Mouse (Mus musculus) heart, embryonic 11.5 days (tissue): ENCODE results near the gene Mboat7. TPM values are rescaled to one million over a fixed set of nuclear protein-coding genes. Genes with fewer than 3 reads are reported as not detected.
"Not testable (repeated sequence)": the region's sequence is repeated elsewhere in the genome, so short reads cannot be mapped to it uniquely, and the experiment has no call there.

Source experiments
- ATAC-seq: fragments of 200-750 bp; cut with Nextera tagmentation; replicated peaks from 2 replicates; pipeline ENCODE4 v1.8.0; 2017; ENCODE audit warnings: moderate library complexity; ENCODE audit not compliant: insufficient number of reproducible peaks, low FRiP score, low TSS enrichment
- H3K27ac ChIP-seq: fragments of 300-500 bp; sonication (generic); 2 replicates; pipeline ENCODE4 v1.5.1; 2014; ENCODE audit warnings: mild to moderate bottlenecking, low read depth, low read length
- H3K27me3 ChIP-seq: fragments of 300-500 bp; sonication (generic); 2 replicates; pipeline ENCODE4 v1.6.1; 2014; ENCODE audit warnings: mild to moderate bottlenecking, low read length, mixed read lengths; ENCODE audit not compliant: control insufficient read depth, insufficient read depth
- H3K36me3 ChIP-seq: fragments of 300-500 bp; sonication (generic); 2 replicates; pipeline ENCODE4 v1.6.1; 2014; ENCODE audit warnings: mild to moderate bottlenecking, low read length, moderate library complexity, mixed read lengths; ENCODE audit not compliant: control insufficient read depth, insufficient read depth
- H3K4me1 ChIP-seq: fragments of 300-500 bp; sonication (generic); 2 replicates; pipeline ENCODE4 v1.6.1; 2014; ENCODE audit warnings: low read length; ENCODE audit not compliant: control insufficient read depth, insufficient read depth
- H3K4me2 ChIP-seq: fragments of 300-500 bp; sonication (generic); 2 replicates; pipeline ENCODE4 v1.6.1; 2014; ENCODE audit warnings: mild to moderate bottlenecking, moderate library complexity
- H3K4me3 ChIP-seq: fragments of 300-500 bp; sonication (generic); 2 replicates; pipeline ENCODE4 v1.5.1; 2014; ENCODE audit warnings: low read depth, low read length
- H3K9ac ChIP-seq: fragments of 300-500 bp; sonication (generic); 2 replicates; pipeline ENCODE4 v1.6.1; 2014; ENCODE audit warnings: mild to moderate bottlenecking, low read depth, low read length, moderate library complexity
- H3K9me3 ChIP-seq: fragments of 300-500 bp; sonication (generic); replicated peaks from 2 replicates; pipeline ENCODE4 v1.6.1; 2016; ENCODE audit warnings: low read length; ENCODE audit not compliant: control insufficient read depth
- WGBS: fragments of 180-500 bp; shearing (Covaris S2); extraction: QIAGEN DNeasy Blood & Tissue Kit; methylation state at CpG from one replicate; pipeline ENCODE4 v1.1.7; 2014; ENCODE audit not compliant: insufficient replicate concordance; 5-methylcytosine and 5-hydroxymethylcytosine counted together
- polyA plus RNA-seq: library from polyadenylated mRNA; unstranded; fragments of >200 nt; fragmentation: Nextera tagmentation; extraction: Ambion mirVana; gene quantifications from 2 replicates; pipeline ENCODE4 v1.2.1, GENCODE M21; 2014

Mboat7 gene
- 23.9 and 30.2 TPM in 2 replicates for polyA plus RNA-seq

DNA sequence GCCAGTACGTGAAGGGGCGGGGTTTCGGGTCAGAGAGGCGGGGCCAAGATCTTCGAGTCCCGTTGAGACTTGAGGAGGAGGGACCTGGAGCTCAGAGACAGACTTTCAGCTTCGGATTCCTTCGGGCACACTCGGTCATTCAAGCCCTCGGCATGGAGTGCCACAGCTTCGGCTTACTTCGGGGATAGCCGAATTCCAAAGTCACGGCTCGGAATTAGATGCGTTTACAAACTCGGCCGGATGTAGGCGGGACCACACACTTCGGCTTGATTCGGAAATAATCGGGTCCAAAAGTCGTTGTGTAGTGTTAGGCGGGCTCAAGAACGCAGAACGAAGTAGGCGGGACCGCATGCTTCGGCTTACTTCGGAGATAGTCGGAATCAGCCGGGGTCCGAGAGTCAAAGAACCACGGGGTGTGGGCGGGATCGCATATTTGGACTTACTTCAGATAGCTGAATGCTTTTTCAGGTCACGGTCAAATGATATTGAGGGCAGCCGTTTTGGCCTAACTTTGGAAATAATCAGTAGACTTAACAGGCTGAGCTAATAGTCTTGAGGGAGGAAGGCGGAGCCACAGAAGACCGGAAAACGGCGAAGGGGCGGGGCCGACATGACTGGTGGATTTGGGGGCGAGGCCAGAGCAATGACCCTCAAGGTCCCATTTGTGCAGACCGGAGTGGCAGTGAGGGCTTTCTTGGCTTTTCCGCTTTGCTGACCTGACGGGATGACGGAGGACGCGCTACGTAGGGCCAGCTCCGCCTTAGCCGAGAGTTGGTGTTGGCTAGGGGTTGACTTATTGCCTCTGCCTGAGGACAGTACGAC is at the start of gene Mboat7:
Gene Mboat7 (minus strand): TSS at position 537 of the 822 bp plus-strand sequence.
- H3K9me3 ChIP-seq: no peaks in the 10 kb centered on the region
- ATAC-seq: peak; percentile 85
- H3K4me1 ChIP-seq: peaks cover 12% of the 10 kb centered on the region
- peaks cover 3% of the 10 kb centered on the region for H3K36me3 ChIP-seq
- no peaks in the 10 kb centered on the region for H3K27me3 ChIP-seq
- WGBS: under 1% methylated on average over 55 of the region's 55 CpGs
- H3K27ac ChIP-seq: peak within 1 kb of the TSS; percentile 97
- H3K9ac ChIP-seq: peak within 1 kb of the TSS; percentile 85
- H3K4me2 ChIP-seq: peak within 1 kb of the TSS; percentile 96
- peak within 1 kb of the TSS; percentile 78 for H3K4me3 ChIP-seq

DNA sequence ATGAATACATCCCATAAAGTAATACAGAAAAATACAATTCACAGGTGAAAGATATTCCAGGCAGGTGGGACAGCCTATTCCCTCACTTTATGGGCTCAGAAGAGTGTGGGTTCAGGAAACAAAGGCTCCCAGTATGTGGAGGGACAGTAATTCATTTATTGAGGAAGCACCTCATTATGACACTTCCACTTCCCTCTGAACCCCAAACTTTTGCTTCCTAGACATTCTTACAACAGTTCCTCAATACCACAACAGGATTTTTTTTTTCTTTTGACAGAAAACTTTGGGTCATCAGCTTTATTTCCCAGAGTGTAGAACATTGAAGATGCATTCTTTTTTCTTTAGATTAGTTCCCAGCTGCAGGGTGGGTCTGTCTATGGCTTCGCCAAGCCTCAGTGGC is 39.4 kb upstream of the Mboat7 start:
- not testable (repeated sequence) for H3K36me3 ChIP-seq, H3K9ac ChIP-seq, H3K27me3 ChIP-seq, ATAC-seq, H3K9me3 ChIP-seq, H3K4me1 ChIP-seq, H3K4me3 ChIP-seq, H3K4me2 ChIP-seq, H3K27ac ChIP-seq
- no CpG with 5 or more reads among the region's 1 CpGs for WGBS

DNA sequence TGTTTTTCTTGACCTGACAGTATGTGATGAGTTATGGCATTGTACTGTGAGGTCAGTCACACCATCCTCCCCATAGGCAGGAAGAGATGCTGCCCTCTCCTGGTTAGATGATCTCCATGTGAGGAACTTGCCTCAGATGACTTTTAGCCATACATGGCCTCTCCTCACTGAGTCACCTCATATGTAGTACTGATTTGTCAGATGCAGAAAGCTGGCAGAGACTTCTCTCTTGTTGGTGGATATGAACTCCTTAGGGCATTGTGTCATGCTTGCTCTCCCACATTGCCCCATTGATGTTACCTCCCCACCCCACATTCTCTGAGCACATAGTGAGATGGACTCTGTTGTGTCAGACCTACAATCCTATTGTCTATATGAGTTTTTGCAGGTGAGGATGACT is 32.1 kb upstream of the Mboat7 start:
- H3K27me3 ChIP-seq, H3K4me3 ChIP-seq, H3K9ac ChIP-seq, ATAC-seq, H3K4me2 ChIP-seq, H3K4me1 ChIP-seq, H3K9me3 ChIP-seq, H3K36me3 ChIP-seq, H3K27ac ChIP-seq: not testable (repeated sequence)

DNA sequence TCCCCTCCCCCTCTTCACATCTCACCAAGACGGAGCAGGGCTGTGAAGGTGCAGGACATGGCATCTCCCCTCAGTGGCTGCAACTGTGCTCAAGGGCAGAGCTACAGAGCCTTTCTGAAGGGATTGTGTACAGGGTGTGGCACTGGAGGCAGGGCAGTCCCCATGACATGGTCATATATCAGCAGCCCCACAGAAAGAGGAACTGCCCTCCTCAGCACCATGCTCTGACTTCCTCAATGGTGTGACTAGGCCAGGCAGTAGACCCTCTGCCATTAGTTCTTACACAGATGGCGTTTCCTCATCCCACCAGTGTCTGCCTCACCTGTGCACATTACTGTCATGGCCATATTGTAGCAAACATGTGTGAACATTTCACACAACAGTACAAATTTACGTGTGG is 26.9 kb upstream of the Mboat7 start, which contains the start of gene Pirb:
Gene Pirb (minus strand): TSS at position 124 of the 400 bp plus-strand sequence.
- H3K27ac ChIP-seq, H3K4me2 ChIP-seq, H3K4me1 ChIP-seq, H3K9ac ChIP-seq, H3K4me3 ChIP-seq, H3K36me3 ChIP-seq, H3K27me3 ChIP-seq, H3K9me3 ChIP-seq, ATAC-seq: not testable (repeated sequence)
- 0% methylated on average over 1 of the region's 3 CpGs for WGBS

DNA sequence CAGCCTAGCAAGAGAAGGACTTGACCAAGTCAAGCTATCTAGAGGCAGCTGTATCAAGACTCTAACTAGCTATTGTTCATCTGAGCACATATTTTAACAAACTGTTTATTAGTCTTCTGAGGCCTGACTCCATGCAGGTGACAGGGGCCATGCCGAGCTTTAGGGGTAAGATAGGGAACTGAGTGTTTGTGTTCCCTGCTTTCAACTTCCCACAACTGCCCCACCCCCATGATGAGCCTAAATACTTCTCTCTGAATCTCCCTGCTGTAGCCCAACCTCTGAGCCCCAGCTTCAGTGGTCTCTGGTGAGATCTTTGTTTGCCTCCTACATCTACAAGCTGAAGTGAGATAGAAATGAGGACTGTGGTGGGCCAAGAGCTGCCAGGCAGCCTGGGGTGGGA is 21.9 kb upstream of the Mboat7 start:
- Histone ChIP-seq H3K4me3 (no peak overlapping the region), H3K4me1 (no peaks in the 10 kb centered on the region), H3K4me2 (no peak overlapping the region), H3K9me3 (no peaks in the 10 kb centered on the region), H3K9ac (no peak overlapping the region), H3K27ac (no peak overlapping the region), H3K36me3 (no peaks in the 10 kb centered on the region), H3K27me3 (no peaks in the 10 kb centered on the region)
- ATAC-seq: no peak
- WGBS: 30% methylated on average over 1 of the region's 1 CpGs

DNA sequence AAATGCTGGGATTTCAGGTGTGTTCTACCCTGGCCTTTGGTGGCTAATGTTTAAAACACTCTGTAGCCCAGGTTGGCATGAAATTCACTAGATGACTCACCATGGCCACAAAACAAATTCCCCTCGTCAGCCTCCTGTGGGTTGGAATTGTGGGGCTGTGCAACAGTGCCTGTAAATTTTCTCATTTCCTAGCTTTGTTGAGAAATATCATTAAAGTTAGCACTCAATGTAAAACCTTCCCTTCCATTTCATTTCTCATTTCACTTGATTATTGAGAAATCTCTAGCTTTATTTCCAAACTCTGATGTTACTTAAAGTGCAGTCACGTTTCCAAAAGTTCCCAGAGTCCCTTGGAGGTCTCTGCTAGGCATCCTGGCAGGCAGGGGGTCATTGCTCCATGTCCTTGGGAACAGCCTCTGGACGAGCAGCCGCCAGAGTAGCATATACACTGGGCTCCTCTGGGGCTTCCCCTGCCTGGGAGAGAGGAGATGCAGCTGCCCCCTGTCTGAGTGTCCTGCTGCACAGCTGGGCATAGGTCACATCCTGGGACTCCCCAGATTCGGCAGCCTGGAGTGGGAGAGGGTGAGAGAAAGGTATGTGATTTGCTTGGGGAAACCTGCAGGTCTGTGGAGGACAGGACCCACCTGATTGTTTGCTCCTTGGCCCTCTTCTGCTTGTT is 19.1 kb upstream of the Mboat7 start:
- no peaks in the 10 kb centered on the region for H3K9me3 ChIP-seq
- ATAC-seq: no peak
- H3K36me3 ChIP-seq: no peaks in the 10 kb centered on the region
- 45% methylated on average over 5 of the region's 5 CpGs for WGBS
- no peak overlapping the region for H3K4me3 ChIP-seq
- no peak overlapping the region for H3K9ac ChIP-seq
- H3K4me1 ChIP-seq: no peaks in the 10 kb centered on the region
- H3K4me2 ChIP-seq: no peak overlapping the region
- no peak overlapping the region for H3K27ac ChIP-seq
- no peaks in the 10 kb centered on the region for H3K27me3 ChIP-seq

DNA sequence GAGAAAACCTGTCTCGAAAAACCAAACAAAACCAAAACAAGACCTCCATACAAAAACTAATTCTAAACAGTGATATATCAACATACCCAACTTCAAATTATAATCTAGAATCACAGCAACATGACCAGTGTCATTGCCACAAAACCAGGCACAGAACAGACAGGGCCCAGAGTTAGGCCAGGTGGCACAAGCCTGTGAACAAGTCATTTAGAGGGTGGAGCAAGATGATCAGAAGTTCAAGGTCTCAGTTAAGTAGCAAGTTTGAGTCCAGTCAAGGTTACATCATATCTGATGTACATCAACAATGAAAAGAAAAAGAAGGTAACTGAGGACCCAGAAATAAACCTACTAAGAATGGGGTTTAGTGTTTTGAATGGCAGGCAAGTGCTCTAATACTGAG is 15.7 kb upstream of the Mboat7 start:
- no peak overlapping the region for H3K4me2 ChIP-seq
- H3K27ac ChIP-seq: no peak overlapping the region
- peaks cover 8% of the 10 kb centered on the region for H3K4me1 ChIP-seq
- no peaks in the 10 kb centered on the region for H3K9me3 ChIP-seq
- no peak overlapping the region for H3K9ac ChIP-seq
- H3K4me3 ChIP-seq: no peak overlapping the region
- no peak for ATAC-seq
- WGBS: 84% methylated on average over 1 of the region's 1 CpGs
- no peaks in the 10 kb centered on the region for H3K27me3 ChIP-seq
- peaks cover 5% of the 10 kb centered on the region for H3K36me3 ChIP-seq

DNA sequence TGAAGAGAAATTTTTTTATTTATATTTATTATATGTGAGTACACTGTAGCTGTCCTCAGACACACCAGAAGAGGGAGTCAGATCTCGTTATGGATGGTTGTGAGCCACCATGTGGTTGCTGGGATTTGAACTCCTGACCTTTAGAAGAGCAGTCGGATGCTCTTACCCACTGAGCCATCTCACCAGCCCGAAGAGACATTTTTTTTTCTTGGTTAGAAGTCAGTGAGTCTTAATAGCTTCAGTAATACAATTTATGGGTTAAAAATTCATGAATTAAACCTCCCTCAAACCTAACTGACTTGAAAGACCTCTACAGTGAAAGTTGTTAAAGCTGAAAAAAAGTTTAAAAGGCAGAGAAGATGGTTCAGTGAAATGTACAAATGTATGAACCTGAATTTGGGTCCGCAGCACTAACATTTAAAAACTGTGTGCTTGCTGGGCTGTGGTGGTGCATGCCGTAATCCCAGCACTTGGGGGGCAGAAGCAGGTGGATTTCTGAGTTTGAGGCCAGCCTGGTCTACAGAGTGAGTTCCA is 15.2 kb upstream of the Mboat7 start:
- not testable (repeated sequence) for H3K4me3 ChIP-seq, H3K27me3 ChIP-seq, H3K9me3 ChIP-seq, H3K36me3 ChIP-seq, H3K9ac ChIP-seq, H3K4me2 ChIP-seq, H3K27ac ChIP-seq, H3K4me1 ChIP-seq, ATAC-seq
- WGBS: 36% methylated on average over 5 of the region's 5 CpGs
